Mouse (Mus musculus): ENCODE data around the gene Dop1b. TPM values are rescaled to one million over a fixed set of nuclear protein-coding genes. Genes with fewer than 3 reads are reported as not detected.

The Dop1b gene
- total and polyA plus RNA-seq, 3 experiments: 0.90 to 4.5 (median 3.1) TPM

- no peak overlapping the region for H3K4me2 ChIP-seq (ENCODE audit: insufficient read depth, low read depth, poor library complexity, severe bottlenecking)
- no peak for TF ChIP-seq MYC (IDR thresholded peaks at IDR 0.05; ENCODE audit: low read depth, low read length)
- TF ChIP-seq MAFK (IDR thresholded peaks at IDR 0.05; ENCODE audit: insufficient replicate concordance, low read length): no peak
- TF ChIP-seq SIN3A (IDR thresholded peaks at IDR 0.05; ENCODE audit: low read length): no peak
- TF ChIP-seq ELF1 (IDR thresholded peaks at IDR 0.05; ENCODE audit: low read depth, low read length): no peak
- no peak for TF ChIP-seq NELFE (IDR thresholded peaks at IDR 0.05; ENCODE audit: low read depth, low read length)
- TF ChIP-seq BHLHE40 (IDR thresholded peaks at IDR 0.05; ENCODE audit: low read depth, low read length): no peak
- no peak for TF ChIP-seq E2F4 (IDR thresholded peaks at IDR 0.05; ENCODE audit: insufficient replicate concordance, low read depth, low read length)
- TF ChIP-seq POLR2AphosphoS2 (IDR thresholded peaks at IDR 0.05; ENCODE audit: low read depth, low read length): no peak
- no peak for TF ChIP-seq NRF1 (IDR thresholded peaks at IDR 0.05; ENCODE audit: low read depth, low read length)
- TF ChIP-seq EP300 (IDR thresholded peaks at IDR 0.05; ENCODE audit: low read length): no peak
- TF ChIP-seq JUN (IDR thresholded peaks at IDR 0.05; ENCODE audit: insufficient read depth, low read depth, low read length): no peak
- no peak for TF ChIP-seq JUND (conservative IDR thresholded peaks at IDR 0.05; ENCODE audit: low read depth, low read length)
- TF ChIP-seq CHD2 (IDR thresholded peaks at IDR 0.05; ENCODE audit: low read length): no peak
- no peak for TF ChIP-seq MXI1 (IDR thresholded peaks at IDR 0.05; ENCODE audit: low read depth, low read length)
- no peak for TF ChIP-seq KAT2A (IDR thresholded peaks at IDR 0.05; ENCODE audit: insufficient replicate concordance, low read length)
- no peak overlapping the region for H3K27ac ChIP-seq (ENCODE audit: insufficient read depth, low read depth)
- peaks cover 9 to 11% of the 10 kb centered on the region in 2 experiments for H3K4me1 ChIP-seq (ENCODE audit: control insufficient read depth in 1 of 2, insufficient read depth in 2 of 2)
- no peaks in the 10 kb centered on the region for H3K9me3 ChIP-seq (replicated peaks; ENCODE audit: low read length)
- H3K27me3 ChIP-seq (replicated peaks): no peaks in the 10 kb centered on the region
- in situ Hi-C loops (cut with MboI; ENCODE audit: low pct_ligation_motif_present, low pct_unique_long_range_greater_than_20kb, low sequenced_read_pairs): loop anchor here (10.0 kb wide), 1 partner anchor 47 kb away; the partner anchor contains the start of gene Cbr3
- peak; percentile 21 for DNase-seq (ENCODE audit: extremely low read depth)
- H3K9ac ChIP-seq (ENCODE audit: insufficient read depth, low read depth): no peak overlapping the region
- no peaks in the 10 kb centered on the region for H3K36me3 ChIP-seq (replicated peaks in 1 of 2; ENCODE audit: control insufficient read depth in 1 of 2, insufficient read depth in 1 of 2, low read length in 1 of 2)
- dilution Hi-C loops (cut with MboI; ENCODE audit: extremely low pct_ligation_motif_present, extremely low pct_unique_long_range_greater_than_20kb, low sequenced_read_pairs): no loop called here
- no peak overlapping the region for H3K4me3 ChIP-seq (replicated peaks in 1 of 3; ENCODE audit: low read depth in 2 of 3, low read length in 2 of 3, poor library complexity in 1 of 3)
- H3K79me2 ChIP-seq (replicated peaks; ENCODE audit: control insufficient read depth, extremely low read depth, insufficient read depth, poor library complexity, severe bottlenecking): no peaks in the 10 kb centered on the region
Observed at GRCm38 (mm10) chr16:93731310-93731709, 19.6 kb downstream of the Dop1b start.

DNA sequence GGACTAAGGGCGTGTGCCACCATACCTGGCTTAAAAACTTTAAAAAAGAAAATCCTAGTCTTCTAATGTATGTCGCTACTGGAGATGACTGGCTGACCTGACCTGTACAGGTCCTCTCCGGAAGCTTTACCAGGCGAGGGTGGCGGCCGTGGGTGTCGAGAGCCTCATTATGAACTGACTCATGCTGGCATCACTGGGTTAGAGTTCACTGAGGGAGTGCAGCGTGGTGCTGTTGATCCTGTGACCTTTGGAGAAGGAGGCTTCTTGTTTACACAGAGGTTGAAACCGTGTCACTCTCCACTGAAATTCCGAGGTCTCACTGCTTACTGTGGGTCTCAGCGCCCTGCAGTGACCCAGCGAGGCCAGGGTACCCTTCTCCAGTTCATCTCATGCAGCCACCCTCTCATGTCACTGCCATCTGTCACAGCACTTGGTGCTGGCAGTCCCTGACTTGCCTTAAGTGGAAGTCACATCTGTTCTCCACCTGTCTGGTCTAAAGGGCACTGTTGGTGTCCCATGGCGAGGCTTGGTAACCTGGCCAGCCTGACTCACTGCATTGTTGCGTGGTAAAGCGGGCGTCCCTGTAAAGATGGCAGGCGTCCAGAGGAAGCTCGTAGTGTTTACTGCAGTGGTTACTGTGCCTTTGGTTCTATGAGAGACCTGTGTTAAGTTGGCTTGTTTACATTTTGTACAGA lies 21.3 kb downstream of the Dop1b start:
- Histone ChIP-seq H3K4me2 (ENCODE audit: insufficient read depth, low read depth, poor library complexity, severe bottlenecking) (no peak overlapping the region), H3K4me3 (replicated peaks in 1 of 3; ENCODE audit: low read depth in 2 of 3, low read length in 2 of 3, poor library complexity in 1 of 3) (no peak overlapping the region), H3K79me2 (replicated peaks; ENCODE audit: control insufficient read depth, extremely low read depth, insufficient read depth, poor library complexity, severe bottlenecking) (no peaks in the 10 kb centered on the region), H3K36me3 (replicated peaks in 1 of 2; ENCODE audit: control insufficient read depth in 1 of 2, insufficient read depth in 1 of 2, low read length in 1 of 2) (no peaks in the 10 kb centered on the region), H3K4me1 (ENCODE audit: control insufficient read depth in 1 of 2, insufficient read depth in 2 of 2) (peaks cover 6 to 11% of the 10 kb centered on the region in 2 experiments), H3K27me3 (replicated peaks) (no peaks in the 10 kb centered on the region), H3K27ac (ENCODE audit: insufficient read depth, low read depth) (no peak overlapping the region), H3K9ac (ENCODE audit: insufficient read depth, low read depth) (no peak overlapping the region), H3K9me3 (replicated peaks; ENCODE audit: low read length) (no peaks in the 10 kb centered on the region)
- in situ Hi-C loops (cut with MboI; ENCODE audit: low pct_ligation_motif_present, low pct_unique_long_range_greater_than_20kb, low sequenced_read_pairs) (loop anchor here (10.0 kb wide), 1 partner anchor 48 kb away; the partner anchor contains the start of gene Cbr3), dilution Hi-C loops (cut with MboI; ENCODE audit: extremely low pct_ligation_motif_present, extremely low pct_unique_long_range_greater_than_20kb, low sequenced_read_pairs) (no loop called here)
- DNase-seq (ENCODE audit: extremely low read depth): no peak
- TF ChIP-seq BHLHE40 (IDR thresholded peaks at IDR 0.05; ENCODE audit: low read depth, low read length) (no peak), ELF1 (IDR thresholded peaks at IDR 0.05; ENCODE audit: low read depth, low read length) (no peak), ZC3H11A (IDR thresholded peaks at IDR 0.05; ENCODE audit: low read depth, low read length) (no peak), TCF12 (IDR thresholded peaks at IDR 0.05; ENCODE audit: low read depth, low read length) (no peak), POLR2AphosphoS2 (IDR thresholded peaks at IDR 0.05; ENCODE audit: low read depth, low read length) (no peak), TBP (conservative IDR thresholded peaks at IDR 0.05; ENCODE audit: low read depth, low read length) (no peak), MAZ (IDR thresholded peaks at IDR 0.05; ENCODE audit: low read depth, low read length) (no peak), SIN3A (IDR thresholded peaks at IDR 0.05; ENCODE audit: low read length) (no peak), USF2 (conservative IDR thresholded peaks at IDR 0.05; ENCODE audit: low read depth, low read length) (no peak), HCFC1 (IDR thresholded peaks at IDR 0.05; ENCODE audit: low read depth, low read length) (no peak), KAT2A (IDR thresholded peaks at IDR 0.05; ENCODE audit: insufficient replicate concordance, low read length) (no peak), MXI1 (IDR thresholded peaks at IDR 0.05; ENCODE audit: low read depth, low read length) (no peak), ZMIZ1 (IDR thresholded peaks at IDR 0.05; ENCODE audit: low read depth, low read length) (no peak), JUN (IDR thresholded peaks at IDR 0.05; ENCODE audit: insufficient read depth, low read depth, low read length) (no peak), MYC (IDR thresholded peaks at IDR 0.05; ENCODE audit: low read depth, low read length) (no peak), USF1 (IDR thresholded peaks at IDR 0.05; ENCODE audit: low read depth, low read length) (no peak), MAFK (IDR thresholded peaks at IDR 0.05; ENCODE audit: insufficient replicate concordance, low read length) (no peak), NELFE (IDR thresholded peaks at IDR 0.05; ENCODE audit: low read depth, low read length) (no peak), GABPA (IDR thresholded peaks at IDR 0.05; ENCODE audit: insufficient replicate concordance, low read depth, low read length) (no peak)
